In the genomic region with DNA sequence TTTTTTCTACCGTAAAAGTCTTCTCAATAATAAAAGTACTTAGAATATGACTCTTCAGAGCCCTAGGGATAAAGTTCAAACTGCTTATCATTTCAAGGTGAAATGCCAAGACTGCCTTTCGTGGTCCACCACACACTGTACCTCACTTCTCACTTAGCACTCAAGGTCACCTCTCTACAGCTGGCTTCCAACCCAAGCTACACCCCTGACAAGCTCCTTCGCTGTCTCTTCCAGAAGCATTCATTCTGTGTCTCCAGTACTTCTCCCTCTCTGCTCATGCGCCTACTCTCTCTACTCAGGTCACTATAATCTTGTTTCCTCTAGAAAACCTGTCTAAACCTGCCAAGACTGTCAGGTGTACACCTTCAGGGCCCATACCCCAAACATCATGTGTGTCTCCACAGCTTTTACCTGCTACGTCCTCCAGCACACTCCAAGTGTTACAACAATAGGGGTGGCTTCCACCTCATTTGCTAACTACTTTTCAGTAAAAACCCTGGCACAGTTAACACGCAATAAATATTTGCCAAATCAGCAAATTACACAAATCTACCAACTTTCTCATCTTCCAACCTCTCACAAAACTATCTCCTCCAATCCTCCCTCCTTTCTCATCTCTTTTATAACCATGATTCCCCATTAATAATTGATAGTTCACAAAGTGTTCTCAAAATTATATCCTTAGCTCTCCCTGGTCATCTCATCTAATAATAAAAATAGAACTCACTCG, we compare ENCODE assay signal across 14 mouse cellular contexts. TPM values are rescaled to one million over a fixed set of nuclear protein-coding genes. Genes with fewer than 3 reads are reported as not detected.
"Had no signal": no experiment of that assay in that cellular context is flagged by ENCODE, and none has a peak within 500 bp of the region (broad histone marks: within the 10 kb centered on the region; RNA-seq: fewer than 3 reads in every experiment).

No protein-coding gene starts in this region.

- H3K36me3 ChIP-seq: liver, embryonic 15.5 days had no signal

- H3K9ac ChIP-seq: liver, embryonic 15.5 days; midbrain, embryonic 13.5 days had no signal

- DNase-seq: left cerebral cortex, postnatal 4 days; lung, adult 2 months; lung, postnatal 36 days; retina, postnatal 1 day; right cerebral cortex, postnatal 4 days; spleen, adult 18-20 months had no signal

- H3K9me3 ChIP-seq: liver, embryonic 15.5 days; midbrain, embryonic 13.5 days had no signal

- H3K4me2 ChIP-seq: liver, embryonic 11.5 days; liver, embryonic 15.5 days; midbrain, embryonic 13.5 days had no signal

- H3K27me3 ChIP-seq: liver, embryonic 15.5 days; midbrain, embryonic 13.5 days had no signal

- H3K27ac ChIP-seq: kidney, postnatal 0 days; liver, embryonic 15.5 days; midbrain, embryonic 13.5 days had no signal

- H3K4me3 ChIP-seq: liver, embryonic 15.5 days; midbrain, embryonic 13.5 days had no signal

- ATAC-seq: intestine, embryonic 16.5 days; lung, postnatal 0 days; midbrain, embryonic 13.5 days had no signal

RNA-seq across cellular contexts. Expression of a gene that starts 38.2 kb away (rescaled TPM):
- total RNA-seq: megakaryocyte progenitor cell, adult 5-6 weeks had no signal
- polyA plus RNA-seq: large intestine, adult 2 months; liver, embryonic 15.5 days had no signal
